Mouse (Mus musculus): ENCODE results near the gene Sec22b.

- TF ChIP-seq CTCF (IDR thresholded peaks at IDR 0.05; ENCODE audit: low read depth, low read length) (no peak), POLR2A (IDR thresholded peaks at IDR 0.05; ENCODE audit: extremely low read depth, insufficient read depth, low read length) (no peak)
These were observed 52.2 kb downstream of the Sec22b start for GRCm38 (mm10) chr3:97953196-97953595.

Measured in liver, adult 2 months (tissue).